Mouse (Mus musculus) frontal cortex, postnatal 14 days (tissue): ENCODE results near the gene Nfatc4.
A peak's percentile ranks its signal among the peaks of the same experiment; 100 is the strongest.

Source experiments
- DNase-seq, 2 experiments: peaks; one replicate each; pipeline ENCODE4 v3.0.0; 2022; ENCODE audit warnings: low spot score in 2 of 2

Gene Nfatc4

DNA sequence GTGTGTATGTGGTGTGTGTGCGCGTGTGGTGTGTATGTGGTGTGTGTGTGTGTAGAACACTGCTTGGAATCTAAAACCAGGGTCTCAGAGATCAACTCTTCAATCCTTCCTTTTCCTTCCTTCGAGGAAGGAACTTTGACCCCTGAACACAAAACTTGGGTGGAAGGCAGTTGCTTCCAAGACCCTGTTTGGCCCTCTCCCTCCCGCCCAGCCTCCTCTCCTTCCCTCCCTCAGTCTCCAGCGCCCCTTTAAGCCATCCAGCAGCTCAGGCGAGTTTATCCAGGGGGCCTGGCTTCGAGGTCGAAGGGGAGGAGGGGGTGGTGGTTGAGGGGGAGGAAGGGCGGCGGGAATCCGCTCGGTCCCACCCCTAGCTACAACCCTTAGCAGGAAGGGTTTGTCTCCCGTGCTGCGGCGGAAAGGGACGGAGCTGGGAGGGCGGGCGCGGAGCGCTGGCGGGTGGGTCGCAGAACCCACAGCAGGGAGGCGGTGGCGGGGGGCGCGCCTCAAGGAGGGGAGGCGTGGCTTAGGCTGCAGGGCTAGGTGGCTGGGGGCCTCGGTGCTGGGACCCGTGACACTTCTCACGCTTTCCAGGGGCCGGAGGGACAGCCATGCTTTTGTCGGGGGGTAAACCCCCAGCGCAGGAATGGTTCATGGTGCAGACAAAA is 30.8 kb downstream of the Nfatc4 start, which contains the start of gene Nynrin:
TSS of gene Nynrin (plus strand) at position 390 of the 665 bp plus-strand sequence.
- peak in 1 of 2 experiments; percentile 41 for DNase-seq

DNA sequence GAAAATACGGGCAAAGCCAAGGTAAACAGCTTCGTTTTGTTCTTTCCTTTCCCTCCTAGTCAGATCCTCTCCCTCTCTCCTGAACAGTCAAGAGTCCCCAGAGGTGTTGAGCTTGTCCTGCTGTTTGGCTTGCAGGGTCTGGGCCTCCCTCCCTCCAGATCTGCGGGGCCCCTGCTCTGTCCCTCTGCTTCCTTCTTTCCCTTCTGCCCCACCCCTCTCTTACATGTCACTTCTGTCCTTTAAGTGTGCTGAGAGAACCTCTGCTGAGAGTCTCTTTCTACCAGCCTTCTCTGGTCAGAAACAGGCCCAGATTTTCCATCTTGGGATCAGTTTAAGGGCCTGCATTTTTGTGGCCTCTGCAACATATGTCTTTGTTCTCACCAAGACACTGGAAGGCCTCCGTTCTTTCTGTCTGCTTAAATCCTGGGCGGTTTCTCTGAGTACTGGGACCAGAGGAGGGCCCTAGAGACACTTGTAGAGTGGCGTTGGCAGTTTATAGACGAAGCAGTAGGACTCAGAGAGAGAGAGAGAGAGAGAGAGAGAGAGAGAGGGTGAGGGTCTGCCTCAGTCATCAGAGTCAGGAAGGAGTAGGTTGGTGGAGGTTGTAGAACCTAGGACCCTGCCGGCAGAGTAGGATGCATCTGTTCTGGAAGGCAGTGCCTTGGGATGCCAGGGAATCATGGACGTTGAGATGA is 31.6 kb downstream of the Nfatc4 start:
- DNase-seq, result no peak

DNA sequence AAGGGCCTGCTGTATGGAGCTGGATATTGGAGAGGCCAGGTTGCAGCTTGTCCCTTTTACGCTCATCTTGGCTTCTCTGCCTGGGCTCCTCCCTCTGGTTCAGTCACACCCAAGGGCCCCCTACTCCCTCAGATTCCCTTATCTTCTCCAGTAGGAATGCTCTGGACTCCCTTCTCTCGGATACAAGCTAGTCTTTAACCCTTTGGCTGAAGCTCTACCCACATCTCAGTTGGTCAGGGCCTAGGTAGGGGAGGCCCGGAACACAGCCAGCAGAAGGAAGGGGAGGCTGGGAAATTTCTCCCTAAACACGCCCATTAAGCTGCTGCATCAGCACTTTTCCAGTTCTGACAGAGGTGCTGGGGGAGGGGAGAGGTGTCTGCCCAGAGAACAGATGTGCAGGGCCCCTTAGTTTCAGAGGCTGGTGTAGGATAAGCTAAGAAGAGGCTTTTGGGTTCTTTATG is 32.2 kb downstream of the Nfatc4 start:
- DNase-seq, result no peak

DNA sequence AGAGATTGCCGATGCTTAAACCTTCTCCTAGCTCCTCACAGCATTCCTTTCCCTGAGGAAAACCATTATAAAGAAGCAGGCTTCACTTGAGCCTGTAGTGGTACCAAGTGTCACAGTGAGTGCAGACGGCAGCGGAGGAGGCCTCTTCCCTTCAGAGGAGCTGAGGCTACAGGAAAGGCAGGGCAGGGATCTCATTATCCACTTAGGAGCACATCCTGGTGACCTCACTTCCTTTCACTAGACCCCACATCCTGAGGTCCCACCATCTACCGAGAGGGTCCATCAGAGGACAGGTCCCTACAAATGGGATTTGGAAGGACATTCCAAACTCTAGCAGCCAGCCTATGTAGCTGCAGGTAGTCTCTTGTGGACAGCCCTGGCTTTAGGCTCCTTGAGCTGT is 34.6 kb downstream of the Nfatc4 start:
- no peak for DNase-seq

DNA sequence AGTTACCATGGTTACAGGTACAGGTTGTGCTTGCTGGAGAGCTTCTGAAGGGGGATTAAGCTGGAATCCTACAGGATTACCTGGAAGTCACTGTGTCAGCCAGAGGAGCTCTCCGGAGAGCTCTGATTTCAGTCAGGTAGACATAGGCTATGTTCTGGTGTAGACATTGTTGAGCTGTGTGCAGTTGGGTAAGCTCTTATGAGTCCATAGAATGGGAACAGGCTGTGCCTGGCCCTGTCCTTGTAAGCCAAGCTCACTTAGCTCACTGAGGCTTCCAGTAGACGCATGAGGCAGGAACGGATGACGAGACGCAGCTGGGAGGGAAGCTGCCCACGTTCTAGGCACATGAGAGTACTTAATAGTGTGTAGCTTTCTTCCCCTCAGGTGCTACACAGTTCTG is 39.2 kb downstream of the Nfatc4 start:
- no peak for DNase-seq

DNA sequence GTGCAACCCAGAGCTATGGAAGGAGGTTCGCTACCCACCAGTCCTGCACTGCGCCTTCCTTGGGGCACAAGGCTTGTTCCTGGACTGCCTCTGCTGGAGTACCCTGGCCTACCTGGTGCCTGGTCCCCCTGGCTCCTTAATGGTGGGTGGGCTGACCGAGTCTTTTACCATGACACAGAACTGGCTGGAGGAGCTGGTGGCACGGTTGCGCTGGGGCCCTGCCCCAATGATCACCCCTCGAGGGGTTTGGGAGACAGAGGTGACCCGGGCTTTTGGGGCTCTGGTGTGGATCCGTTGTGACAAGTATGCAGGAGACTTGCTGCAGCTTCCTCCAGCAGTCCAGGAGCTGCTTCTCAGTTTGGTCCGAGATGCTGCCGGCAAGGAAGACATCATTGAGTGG is 40.0 kb downstream of the Nfatc4 start:
- DNase-seq, result no peak

DNA sequence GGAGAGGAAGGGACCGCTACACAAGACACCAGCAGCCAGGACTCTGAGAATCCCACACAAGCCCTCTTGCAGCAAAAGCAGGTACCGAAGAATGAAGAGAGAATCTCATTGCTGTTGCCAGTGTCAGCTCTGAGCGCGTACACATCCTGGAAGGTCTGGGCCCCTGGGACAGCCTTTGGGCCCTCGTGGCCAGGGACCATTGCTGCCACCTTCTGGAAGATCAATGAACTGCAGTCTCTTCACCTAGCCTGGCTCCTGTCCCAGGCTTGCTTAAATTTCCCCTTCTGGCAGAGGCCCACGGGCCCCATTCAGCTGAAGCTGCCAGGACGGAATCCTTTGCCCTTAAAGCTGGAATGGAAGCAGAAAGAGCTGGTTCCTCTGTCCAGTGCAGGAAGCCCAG is 40.8 kb downstream of the Nfatc4 start:
- no peak for DNase-seq

DNA sequence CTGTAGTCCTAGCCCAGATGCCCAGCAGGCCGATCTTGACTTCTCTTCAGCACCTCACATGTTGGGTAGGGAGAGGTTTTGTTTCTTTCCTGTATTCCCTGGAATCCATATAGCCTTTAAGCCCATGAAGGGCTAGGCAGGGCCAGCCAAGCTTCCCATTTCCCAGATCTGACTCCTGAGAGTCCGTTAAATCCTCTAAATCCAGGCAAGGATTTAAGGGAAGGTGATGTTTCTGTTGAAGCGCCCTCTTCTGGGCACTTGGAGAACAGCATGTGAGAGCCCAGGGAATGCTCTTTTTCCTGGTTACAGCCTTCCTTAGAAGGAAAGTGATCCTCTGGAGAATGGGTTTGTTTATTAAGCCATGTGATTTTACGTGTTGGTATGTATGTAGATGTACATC is 44.0 kb downstream of the Nfatc4 start:
- DNase-seq, result no peak

DNA sequence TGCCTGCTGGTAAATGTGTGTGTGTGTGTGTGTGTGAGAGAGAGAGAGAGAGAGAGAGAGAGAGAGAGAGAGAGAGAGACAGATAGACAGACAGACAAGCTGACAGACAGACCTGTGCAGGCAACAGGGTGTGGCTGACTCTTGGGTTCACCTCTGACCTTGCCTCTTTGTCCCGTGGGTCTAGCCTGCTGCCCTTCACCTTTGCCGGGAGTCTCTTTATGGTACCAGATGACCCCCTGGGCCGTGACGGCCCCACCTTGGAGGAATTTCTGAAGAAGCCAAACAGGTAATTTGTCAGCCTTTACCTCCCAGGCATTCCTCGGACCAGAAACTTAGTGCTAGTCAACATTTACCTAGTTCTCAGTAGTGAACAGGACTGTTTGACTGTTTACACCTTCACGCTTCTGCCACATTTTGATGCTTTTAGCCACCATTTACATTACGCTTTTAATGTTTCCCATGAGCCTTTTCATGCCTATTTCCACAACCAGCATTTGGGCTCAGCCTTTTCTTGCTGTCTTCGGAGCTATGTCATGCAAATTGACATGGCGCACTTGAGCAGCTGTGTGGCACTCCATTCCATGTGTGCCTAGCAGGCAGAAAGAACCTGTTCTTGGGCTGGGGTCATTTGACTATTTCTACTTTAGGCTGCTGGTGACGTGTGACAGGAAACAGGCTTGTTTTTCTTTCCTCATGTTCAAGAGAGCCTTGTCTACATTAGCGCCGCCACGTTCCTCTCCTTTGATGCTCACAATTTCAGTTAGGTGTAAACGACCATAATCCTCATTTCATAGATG is 45.5 kb downstream of the Nfatc4 start:
- no peak for DNase-seq

DNA sequence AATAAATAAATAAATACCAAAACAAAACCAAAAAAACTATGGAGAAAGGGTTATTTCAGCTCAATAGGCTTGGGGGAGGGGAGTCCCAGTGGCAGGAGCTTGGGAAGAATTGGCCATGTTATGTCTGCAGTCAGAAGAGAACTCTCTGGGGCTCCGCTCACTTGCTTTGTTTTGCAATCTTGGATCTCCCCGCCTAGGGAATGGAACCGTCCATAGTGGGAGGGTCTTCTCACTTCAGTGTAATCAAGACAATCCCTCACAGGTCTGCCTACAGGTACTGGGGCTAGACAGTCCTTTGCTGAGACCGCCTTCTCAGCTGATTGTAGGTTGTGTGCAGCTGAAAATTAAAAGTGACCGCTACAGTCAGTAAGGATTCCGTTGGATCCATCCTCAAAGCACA is 46.6 kb downstream of the Nfatc4 start:
- no peak for DNase-seq

DNA sequence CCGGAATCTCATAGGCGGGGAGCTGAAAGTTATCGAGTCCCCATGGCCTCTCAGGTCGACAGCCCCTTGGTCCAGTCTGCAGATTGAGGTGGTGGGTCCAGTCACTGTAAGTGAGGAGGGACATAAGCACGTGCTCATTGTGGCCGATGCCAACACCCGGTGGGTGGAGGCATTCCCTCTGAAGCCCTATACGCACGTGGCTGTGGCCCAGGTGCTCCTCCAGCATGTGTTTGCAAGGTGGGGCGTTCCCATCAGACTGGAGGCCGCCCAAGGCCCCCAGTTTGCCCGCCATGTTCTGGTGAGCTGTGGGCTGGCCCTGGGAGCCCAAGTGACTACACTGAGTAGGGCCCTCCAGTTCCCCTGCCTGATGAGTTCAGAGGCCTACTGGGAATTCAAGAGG is 49.1 kb downstream of the Nfatc4 start:
- DNase-seq, result no peak

DNA sequence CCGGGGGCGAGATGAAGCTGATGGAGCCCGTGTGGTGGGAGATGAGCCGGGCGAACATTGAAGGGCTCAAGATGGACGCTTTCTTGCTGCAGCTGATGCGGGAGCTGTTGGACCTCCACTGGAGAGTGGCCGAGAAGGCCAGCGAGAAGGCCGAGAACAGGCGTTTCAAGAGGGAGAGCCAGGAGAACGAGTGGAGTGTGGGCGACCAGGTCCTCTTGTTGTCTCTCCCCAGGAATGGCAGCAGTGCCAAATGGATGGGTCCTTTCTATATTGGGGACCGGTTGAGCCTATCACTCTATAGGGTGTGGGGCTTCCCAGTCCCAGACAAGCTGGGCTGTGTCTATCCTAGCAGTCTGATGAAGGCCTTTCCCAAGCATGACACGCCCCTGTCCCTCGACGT is 49.6 kb downstream of the Nfatc4 start:
- DNase-seq, result no peak

DNA sequence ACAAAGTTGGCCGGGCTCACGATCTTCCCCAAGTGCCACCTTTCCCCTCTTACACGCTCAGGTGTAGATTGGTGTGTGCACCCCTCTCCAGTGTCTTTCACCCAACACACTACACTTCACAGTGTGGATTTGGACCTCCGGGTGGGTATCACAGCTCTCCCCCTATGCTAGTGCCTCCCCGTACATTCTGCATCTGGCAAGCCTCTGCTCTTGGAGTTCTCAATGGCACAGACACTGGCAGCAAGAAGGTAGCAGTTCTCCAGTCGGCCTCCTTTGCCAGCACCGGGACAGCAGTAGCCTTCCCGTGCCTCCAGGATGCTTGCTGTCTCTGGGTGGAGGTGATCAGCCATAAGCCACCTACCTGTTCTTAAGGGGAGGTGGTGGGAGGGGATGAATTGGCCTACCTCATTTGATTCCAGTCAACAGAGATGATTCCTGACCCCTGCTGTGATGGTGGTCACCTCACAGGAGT is 50.3 kb downstream of the Nfatc4 start:
- no peak for DNase-seq

DNA sequence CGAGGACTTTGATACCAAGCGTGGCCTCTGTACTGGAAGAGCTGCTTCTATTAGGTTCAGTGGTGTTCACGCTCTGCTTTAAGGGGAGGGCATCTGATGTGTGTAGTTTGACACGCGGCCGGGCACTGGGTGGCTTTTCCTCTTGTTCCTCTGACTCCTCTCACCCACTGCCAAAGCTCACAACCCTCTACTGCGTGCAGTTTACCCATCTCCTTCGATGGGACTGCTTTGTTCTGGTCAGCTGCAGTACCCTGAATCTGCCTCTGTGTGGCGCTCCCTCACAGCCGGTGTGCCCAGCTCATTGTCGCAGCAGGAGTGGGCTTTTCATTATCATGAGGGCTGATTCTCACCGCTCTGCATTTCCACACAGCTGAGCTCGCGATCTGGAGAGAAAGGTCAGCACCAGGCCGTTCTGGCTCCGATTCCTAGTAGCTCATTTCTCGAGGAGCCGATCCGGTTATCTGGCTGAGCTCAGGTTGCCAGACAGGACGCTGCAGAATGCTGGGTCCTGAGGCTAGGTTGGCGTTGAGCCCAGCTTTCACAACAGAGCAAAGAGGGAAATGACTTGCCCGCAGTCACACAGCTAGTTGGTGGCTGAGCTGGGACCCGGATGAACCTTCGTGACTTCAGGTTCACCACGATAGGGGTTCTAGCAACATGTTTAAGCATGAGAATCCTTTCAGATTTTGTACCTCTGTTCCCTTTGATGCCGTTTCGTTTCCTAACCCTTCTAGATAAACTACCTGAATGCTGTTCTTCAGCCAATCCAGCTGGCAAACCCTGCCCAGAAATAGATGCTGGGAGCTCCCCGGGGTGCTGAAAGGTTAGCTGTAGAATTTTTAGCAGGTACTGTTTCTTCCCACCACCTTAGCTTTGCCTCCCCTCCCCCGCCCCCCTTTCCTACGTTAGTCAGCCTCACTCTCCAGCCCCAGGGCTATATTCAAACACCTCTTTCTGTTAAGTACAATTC is 51.1 kb downstream of the Nfatc4 start:
- peak in 1 of 2 experiments; percentile 69 for DNase-seq

DNA sequence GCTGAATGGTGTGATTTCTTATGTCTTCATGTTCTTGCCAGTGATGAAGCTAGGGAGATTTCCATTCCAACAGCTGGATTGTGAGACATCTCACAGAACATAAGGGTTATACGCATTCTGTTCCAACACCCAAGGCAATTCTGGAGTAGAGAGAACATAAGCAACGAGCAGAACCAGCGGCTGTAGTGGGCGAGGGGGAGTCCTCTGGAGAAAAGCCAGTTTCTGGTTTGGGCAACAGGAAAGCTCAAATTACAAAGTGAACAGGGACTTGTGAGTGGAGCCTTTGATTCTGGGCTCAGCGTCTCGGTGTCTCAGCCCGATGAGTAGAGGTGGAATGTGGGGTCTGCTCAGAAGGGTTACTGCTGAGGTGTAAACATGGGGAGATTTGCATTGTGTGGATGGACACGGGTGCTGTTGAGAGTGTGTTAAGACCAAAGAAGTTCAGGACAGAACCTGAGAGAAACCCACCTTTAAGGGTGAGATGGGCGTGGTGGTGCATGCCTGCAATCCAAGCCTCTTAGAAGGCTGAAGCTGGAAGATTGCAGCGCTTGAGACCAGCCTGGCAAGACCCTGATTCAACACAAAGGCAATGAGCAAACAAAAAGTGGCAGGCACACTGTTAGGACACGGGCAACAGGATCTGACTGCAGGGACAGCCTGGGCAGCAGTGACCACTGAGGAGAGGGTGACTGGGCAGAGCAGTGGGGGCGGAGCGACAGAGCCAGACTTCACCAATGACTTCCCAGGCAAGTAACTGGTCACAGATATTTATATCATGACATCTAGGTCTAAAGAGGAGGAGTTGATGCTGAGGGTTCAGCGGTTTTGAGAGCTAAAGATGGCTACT is 54.7 kb downstream of the Nfatc4 start:
- DNase-seq, result no peak

DNA sequence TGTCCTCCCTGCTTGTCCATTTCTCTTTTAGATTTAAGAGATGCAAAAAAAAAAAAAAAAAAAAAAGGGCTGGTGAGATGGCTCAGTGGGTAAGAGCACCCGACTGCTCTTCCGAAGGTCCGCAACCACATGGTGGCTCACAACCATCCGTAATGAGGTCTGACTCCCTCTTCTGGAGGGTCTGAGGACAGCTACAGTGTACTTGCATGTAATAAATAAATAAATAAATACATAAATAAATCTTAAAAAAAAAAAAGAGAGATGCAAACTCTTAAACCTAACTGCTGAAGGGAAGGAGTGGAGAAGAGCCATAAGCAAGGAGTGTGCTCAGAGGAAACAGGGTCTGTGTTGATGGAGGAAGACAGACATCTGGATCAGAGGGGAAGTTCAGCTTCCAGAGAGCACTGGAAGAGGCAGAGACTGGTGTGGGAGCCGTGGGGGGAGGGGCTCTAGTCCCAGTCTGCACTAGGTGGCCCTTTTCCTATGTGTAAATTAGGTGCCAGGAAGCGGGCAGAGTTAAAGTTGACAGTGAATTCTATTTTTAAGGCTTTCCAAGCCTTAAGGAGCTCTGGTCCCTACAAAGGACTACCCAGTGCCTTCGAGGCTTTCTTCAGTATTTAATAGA is 55.5 kb downstream of the Nfatc4 start:
- DNase-seq, result no peak

DNA sequence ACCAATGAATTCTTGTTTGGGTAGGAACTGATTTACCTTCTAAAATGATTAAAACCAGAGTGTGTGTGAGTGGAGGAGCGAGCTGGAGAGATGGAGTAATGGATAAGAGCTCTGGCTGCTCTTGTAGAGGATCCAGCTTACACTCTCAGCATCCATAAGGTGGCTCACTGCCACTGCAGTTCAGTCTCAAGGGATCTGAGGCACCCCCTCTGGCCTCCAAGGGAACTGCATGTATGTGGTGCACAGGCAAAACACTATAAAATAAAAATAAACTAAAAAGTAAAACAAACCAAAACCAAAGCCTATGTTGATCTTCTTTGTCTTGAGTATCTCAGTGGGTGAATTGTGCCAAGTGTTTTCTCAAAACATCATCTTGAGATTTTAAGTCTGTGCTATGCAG is 56.7 kb downstream of the Nfatc4 start:
- DNase-seq, result peak; percentile 55 to 75

DNA sequence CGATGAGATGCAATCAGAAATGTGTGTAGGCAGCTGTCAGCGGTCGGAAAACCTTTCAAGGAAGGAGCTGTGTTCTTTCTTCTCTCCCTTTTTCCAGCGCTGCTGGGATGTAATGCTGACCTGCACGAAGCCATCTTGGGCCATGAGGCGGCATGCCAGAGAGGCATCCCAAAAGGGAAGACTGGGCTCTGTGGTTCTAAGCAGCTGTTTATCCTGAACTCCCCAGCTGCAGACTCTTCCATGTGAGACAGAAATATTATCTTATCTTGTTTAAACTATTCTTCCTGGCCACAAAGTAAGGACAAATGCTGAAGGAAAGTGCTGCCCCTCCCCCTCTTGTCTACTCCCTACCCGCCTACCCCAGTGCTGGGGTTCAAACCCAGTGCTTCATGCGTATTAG is 58.0 kb downstream of the Nfatc4 start:
- no peak for DNase-seq

DNA sequence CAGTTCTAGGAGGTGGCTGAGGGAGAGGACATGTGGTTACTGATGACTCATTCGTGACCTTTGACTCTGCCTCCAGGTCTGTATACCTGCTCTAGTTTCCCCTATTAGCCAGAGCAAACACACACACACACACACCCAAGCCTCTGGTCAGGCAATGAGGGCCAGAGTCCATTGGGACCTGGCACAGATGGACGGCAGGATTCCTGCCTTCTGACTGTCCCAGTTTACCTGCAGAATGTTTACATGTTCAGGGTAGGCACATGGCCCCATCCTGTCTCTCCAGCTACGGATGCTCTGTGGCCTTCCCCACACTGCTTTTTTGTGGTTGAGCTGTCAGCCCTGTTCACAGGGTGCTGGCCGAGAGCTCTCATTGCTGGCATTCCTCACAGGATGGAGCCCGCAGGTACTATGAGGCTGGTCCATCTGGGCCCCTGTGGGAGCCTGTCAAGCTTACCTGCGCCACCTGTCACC is 59.3 kb downstream of the Nfatc4 start:
- no peak for DNase-seq

DNA sequence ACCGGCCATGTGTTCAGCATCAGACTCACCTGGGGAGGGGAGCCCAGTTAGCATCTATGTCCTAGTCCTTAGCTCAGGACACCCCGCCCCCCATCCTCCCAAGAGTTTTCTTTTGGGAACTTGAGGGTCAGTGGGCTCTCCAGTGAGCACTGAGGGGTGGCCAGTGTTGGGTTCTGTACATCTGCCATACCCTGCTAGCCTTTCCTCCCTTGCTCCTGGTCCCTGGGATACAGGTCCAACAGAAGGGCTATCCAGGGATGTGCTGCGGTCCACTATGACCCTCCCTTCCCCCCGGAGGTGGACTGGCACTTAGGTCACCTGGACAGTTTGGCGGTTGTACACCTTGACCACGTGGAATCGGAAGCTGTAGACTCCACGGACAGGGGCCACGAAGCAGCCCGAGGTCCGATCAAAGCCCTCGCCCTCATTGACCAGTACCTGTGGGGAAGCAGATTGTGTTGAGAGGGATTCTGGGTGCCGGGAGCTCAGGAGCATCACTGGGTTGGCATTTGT is 60.3 kb downstream of the Nfatc4 start:
- DNase-seq, result no peak
